Mouse (Mus musculus) lung, adult 2 months (tissue): Measurements from ENCODE around the gene Slc22a18. TPM values are rescaled to one million over a fixed set of nuclear protein-coding genes. Genes with fewer than 3 reads are reported as not detected.

ENCODE experiments used
- DNase-seq: peaks from one replicate; pipeline ENCODE4 v3.0.0; 2022
- H3K4me1 ChIP-seq: fragments of 200-500 bp; 2 replicates; pipeline ENCODE4 v1.6.1; 2011; ENCODE audit warnings: low read length; ENCODE audit not compliant: control insufficient read depth, insufficient read depth
- H3K4me3 ChIP-seq: fragments of 200-500 bp; replicated peaks from 2 replicates; pipeline ENCODE3; 2011; ENCODE audit warnings: low read depth, mild to moderate bottlenecking, control low read depth, low read length; ENCODE audit errors: extremely low read depth
- CTCF ChIP-seq: fragments of 200-500 bp; IDR thresholded peaks from 2 replicates; pipeline ENCODE4 v1.5.1; 2011; ENCODE audit warnings: mild to moderate bottlenecking, low read length, control low read depth; ENCODE audit not compliant: insufficient read depth
- POLR2A ChIP-seq: fragments of 200-500 bp; IDR thresholded peaks from 2 replicates; pipeline ENCODE4 v1.6.1; 2011; ENCODE audit warnings: low read depth, mild to moderate bottlenecking, control low read depth, low read length, borderline replicate concordance; ENCODE audit errors: extremely low read depth
- WGBS: fragments of 180-500 bp; shearing (Covaris S2); methylation state at CpG from one replicate; pipeline ENCODE4 v1.1.7; 2018; 5-methylcytosine and 5-hydroxymethylcytosine counted together
- polyA plus RNA-seq: library from polyadenylated mRNA; depleted of rRNA; stranded (reverse); fragments of >200 nt; gene quantifications from 2 replicates; pipeline ENCODE4 v1.2.3, GENCODE M21; 2012

Gene Slc22a18
- polyA plus RNA-seq, 1 experiment, result 29.1 TPM

- H3K4me3 ChIP-seq, result no peak overlapping the region
- 37% methylated on average over 2 of the region's 2 CpGs for WGBS
- peak; percentile 12 for DNase-seq
- TF ChIP-seq CTCF, result no peak
- no peak for TF ChIP-seq POLR2A
- H3K4me1 ChIP-seq, result peaks cover 9% of the 10 kb centered on the region
These were observed 27.4 kb downstream of the Slc22a18 start for GRCm38 (mm10) chr7:143500912-143501311.

DNA sequence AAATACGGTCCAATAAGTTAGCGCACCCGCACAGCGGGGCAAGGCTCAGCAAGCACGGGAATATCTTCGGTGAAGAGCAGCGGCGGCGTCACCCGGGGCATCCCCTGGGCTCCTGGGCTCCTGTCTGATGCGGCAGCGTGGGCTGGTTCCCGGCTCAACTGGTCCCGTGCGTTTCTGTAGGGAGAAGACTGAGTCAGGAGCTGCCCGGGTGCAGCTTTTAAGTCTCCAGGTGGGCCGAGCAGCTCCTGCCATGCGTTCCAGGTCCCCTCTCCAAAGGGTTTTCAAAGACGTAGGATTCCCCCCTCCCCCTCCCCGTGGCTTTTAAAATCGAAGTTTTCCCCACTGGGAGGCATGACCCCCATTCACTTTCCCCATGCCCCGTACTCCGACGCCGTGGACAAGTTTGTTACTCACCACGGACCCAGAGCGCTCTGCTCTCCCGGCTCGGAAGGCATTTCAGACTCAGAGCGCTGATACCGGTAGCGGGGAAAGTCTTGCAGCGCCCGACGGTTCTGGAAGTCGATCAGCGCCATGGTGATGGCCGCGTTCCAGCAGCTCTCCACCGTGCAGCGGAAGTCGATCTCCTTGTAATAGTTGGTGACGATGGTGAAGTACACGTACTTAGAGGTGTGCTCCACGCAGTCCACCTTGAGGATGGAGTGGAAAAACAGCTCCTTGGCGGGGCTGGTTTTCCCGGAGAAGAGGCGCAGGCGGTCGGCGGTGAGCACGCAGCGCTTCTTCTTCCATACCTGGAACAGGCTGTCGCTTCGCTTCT lies 28.3 kb downstream of the Slc22a18 start:
- no peak for TF ChIP-seq POLR2A
- TF ChIP-seq CTCF, result no peak
- DNase-seq, result peak; percentile 69
- Histone ChIP-seq H3K4me1 (peaks cover 9% of the 10 kb centered on the region), H3K4me3 (peak overlapping the region; percentile 66)
- 3% methylated on average over 55 of the region's 55 CpGs for WGBS

DNA sequence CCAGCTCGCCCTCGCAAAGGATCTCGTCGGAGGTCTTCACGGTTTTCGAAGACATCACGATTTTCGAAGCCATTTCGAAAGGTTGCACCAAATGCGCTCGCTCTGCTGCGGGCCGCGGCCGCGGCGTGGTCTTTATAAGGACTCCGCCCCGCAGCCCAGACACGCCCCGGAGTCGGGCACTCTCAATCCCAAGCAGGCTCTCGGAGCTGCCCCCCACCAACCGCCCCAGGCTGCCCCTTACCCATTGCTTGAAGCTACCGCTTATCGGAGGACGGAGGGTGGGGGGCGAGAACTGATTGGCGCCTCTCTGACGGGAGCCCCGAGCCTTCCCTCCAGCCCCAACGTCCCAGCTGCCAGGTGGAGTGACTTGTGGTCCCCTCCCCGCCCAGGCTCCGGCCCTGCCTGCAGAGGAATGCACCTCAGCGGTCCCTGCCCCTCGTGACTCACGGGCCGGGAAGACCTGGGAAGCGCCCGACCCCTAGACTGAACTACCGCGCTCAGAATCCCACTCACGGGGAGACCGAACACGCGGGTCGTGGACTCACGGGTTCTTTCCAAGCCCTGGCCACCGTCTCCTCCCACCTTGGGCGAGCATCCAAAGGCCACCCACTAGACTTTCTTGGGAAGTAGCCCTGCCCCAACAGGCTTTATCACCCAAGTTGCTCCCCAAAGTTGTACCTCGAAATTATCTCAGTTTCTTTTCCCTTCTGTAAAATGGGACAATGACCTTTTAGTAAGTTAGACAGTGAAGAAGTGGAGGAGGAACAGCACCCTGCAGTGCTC lies 29.1 kb downstream of the Slc22a18 start, which contains the start of gene Phlda2:
TSS of gene Phlda2 (minus strand) at position 733 of the 783 bp plus-strand sequence.
- TF ChIP-seq POLR2A (no peak), CTCF (no peak)
- peak; percentile 56 for DNase-seq

DNA sequence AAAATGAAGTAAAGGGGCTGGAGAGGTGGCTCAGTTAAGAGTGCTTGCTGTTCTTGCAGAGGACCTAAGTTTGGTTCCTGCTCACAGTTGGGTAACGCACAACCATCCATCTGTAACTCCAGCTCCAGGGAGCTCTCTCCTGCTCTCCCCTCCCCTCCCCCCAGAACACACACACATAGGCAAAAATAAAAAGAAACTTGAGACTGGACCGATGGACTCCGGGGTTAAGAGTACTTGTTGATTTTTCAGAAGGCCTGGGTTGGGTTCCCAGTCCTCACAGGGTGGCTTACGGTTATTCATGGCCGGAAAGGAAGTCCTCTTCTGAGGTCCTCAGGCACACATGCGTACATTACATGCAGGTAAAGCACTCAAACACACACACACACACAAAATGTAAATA lies 30.4 kb downstream of the Slc22a18 start:
- 75% methylated on average over 6 of the region's 6 CpGs for WGBS
- TF ChIP-seq CTCF (no peak), POLR2A (no peak)
- DNase-seq, result no peak
- peaks cover 9% of the 10 kb centered on the region for H3K4me1 ChIP-seq
- H3K4me3 ChIP-seq, result no peak overlapping the region

More for the DNA sequence above, 29.1 kb downstream of the Slc22a18 start, which contains the start of gene Phlda2:
- 3% methylated on average over 51 of the region's 51 CpGs for WGBS
- Histone ChIP-seq H3K4me3 (peak within 1 kb of the TSS; percentile 66), H3K4me1 (peaks cover 9% of the 10 kb centered on the region)

DNA sequence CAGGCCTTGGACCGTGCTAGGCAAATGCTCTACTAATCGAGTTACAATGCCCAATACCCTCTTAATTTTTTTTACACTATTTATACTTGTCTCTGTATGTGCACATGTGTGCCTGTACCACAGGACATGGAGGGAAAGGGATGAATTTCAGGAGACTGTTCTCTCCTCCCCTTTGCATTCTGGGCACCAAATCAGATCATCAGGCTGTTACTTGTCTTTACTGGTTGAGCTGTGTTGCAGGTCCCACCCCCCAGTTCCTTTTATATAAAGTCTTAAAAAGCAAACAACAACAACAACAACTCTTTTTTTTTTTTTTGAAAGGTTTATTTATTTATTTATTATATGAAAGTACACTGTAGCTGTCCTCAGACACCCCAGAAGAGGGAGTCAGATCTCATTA lies 31.9 kb downstream of the Slc22a18 start:
- no peak for DNase-seq
- TF ChIP-seq POLR2A, result no peak
- TF ChIP-seq CTCF, result no peak
- WGBS, result 78% methylated on average over 2 of the region's 2 CpGs
- Histone ChIP-seq H3K4me3 (no peak overlapping the region), H3K4me1 (peaks cover 9% of the 10 kb centered on the region)

GRCm38 (mm10) chr7:143505823-143506222 lies 32.3 kb downstream of the Slc22a18 start:
- WGBS, result 23% methylated on average over 11 of the region's 11 CpGs
- peaks cover 9% of the 10 kb centered on the region for H3K4me1 ChIP-seq
- DNase-seq, result peak; percentile 79
- no peak overlapping the region for H3K4me3 ChIP-seq
- peak; percentile 68 for TF ChIP-seq CTCF
- no peak for TF ChIP-seq POLR2A

GRCm38 (mm10) chr7:143506271-143506670 lies 32.7 kb downstream of the Slc22a18 start:
- TF ChIP-seq CTCF (no peak), POLR2A (no peak)
- DNase-seq, result no peak
- WGBS, result 62% methylated on average over 7 of the region's 7 CpGs
- H3K4me1 ChIP-seq, result peaks cover 9% of the 10 kb centered on the region
- no peak overlapping the region for H3K4me3 ChIP-seq

- 31% methylated on average over 7 of the region's 7 CpGs for WGBS
- DNase-seq, result peak; percentile 50
- H3K4me1 ChIP-seq, result peaks cover 9% of the 10 kb centered on the region
- no peak overlapping the region for H3K4me3 ChIP-seq
- TF ChIP-seq POLR2A (no peak), CTCF (peak; percentile 47; the same call in 1 of the 2 replicates)
These were observed 33.1 kb downstream of the Slc22a18 start for GRCm38 (mm10) chr7:143506675-143507074.

GRCm38 (mm10) chr7:143509566-143509965 lies 36.0 kb downstream of the Slc22a18 start:
- Histone ChIP-seq H3K4me3 (no peak overlapping the region), H3K4me1 (no peaks in the 10 kb centered on the region)
- no peak for DNase-seq
- WGBS, result 78% methylated on average over 1 of the region's 1 CpGs
- TF ChIP-seq POLR2A (no peak), CTCF (no peak)
